Mouse (Mus musculus) kidney, postnatal 4 days (tissue): ENCODE measurements around the gene Cyp2u1.

Source experiments
- DNase-seq, 2 experiments: peaks; one replicate each; pipeline ENCODE4 v3.0.0; 2021; ENCODE audit warnings: mixed read lengths in 2 of 2

Cyp2u1 gene

GRCm38 (mm10) chr3:131303320-131303714 is 290 bp upstream of the Cyp2u1 start:
- no peak for DNase-seq

DNA sequence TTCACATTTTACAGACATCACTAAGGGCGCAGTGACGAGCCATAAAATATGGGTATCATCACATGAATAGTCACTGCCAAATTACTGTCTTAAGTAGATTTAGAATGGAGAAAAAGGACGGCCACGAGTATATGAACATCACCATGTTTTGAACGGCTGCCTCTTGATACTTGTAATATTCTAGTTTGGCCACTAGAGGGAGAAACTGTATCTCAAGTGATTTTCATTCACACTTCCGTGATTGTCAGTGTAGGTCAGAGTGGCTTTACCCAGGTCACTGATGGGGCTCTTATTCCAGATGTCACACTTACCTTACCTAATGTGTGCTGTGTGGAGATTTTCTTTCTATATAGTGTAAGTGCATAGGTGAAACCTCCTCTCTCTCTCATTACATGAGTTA is 3.1 kb downstream of the Cyp2u1 start:
- no peak for DNase-seq

GRCm38 (mm10) chr3:131299078-131299477 is 3.9 kb downstream of the Cyp2u1 start:
- no peak for DNase-seq

GRCm38 (mm10) chr3:131296893-131297292 is 6.1 kb downstream of the Cyp2u1 start:
- no peak for DNase-seq

DNA sequence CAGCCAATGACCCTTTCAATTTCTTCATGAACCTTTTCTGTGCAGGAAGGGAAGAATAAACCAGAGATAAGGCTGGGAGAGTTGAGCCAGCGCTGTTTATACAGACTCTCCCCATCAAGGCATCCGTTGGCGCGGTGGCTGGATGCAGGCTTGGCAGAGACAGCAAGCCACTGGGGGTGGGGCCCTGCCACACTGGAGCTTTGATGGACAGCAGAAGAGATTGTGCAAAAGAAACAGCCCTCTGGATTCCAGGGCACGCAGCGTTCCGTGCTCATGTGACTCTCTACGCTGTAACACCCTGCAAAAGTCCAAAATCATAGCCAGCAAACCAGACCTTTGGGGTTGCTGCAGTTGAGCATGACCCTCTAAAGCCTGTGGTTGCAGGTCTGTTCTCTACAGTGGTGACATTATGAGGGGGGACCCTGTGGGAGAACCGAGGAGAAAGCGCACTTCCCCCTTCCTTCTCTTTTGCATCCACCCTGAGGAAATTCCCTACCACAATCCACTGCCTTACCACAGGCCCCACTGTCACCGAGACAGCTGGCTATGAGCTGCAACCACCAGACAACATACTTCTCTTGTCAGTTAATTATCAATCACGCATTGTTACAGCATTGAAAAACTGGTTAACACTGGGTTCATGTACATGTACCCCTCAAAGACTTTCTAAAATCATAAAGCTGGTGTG is 7.4 kb downstream of the Cyp2u1 start:
- DNase-seq, result no peak

DNA sequence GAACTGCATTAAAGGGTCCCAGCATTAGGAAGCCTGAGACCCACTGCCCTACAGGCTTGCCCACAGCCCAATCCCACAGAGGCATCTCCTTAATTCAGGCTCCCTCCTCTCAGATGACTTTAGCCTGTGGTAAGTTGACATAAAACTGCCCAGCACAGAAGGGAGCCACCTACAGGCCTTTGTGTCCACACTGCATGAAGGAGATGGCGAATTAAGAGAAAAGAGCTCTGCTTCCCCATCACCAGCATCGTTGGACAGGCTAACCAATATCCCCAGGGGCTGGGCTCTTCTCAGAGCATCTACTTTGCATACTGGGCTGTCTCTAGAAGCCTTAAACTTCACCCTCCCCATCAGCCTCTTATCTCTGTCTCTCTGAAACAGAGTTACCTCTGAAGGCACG is 8.5 kb downstream of the Cyp2u1 start:
- DNase-seq, result no peak

GRCm38 (mm10) chr3:131292959-131293358 is 10.1 kb downstream of the Cyp2u1 start:
- no peak for DNase-seq

GRCm38 (mm10) chr3:131292349-131292748 is 10.7 kb downstream of the Cyp2u1 start:
- DNase-seq, result no peak

- no peak for DNase-seq
Measured at GRCm38 (mm10) chr3:131291890-131292289, 11.1 kb downstream of the Cyp2u1 start.

DNA sequence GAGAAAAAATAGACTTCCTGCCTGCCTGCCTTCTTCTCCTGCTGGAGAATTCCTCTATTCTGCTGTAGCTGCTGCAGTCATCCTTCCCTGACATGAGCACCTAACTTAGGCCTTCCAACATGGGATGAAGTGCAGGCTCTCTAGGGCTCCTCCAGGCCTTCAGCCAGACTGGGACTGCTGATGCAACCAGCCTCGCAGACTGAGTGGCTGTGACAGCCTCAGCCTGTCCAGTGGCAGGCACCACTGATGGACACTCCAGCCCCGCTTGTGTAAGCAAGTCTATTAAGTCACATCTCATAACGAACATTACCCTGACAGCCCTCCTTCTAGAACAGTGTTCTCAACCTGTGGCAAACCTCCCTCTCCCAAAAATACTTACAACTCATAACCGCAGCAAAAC is 28.9 kb downstream of the Cyp2u1 start:
- DNase-seq, result no peak

GRCm38 (mm10) chr3:131272374-131273100 is 30.5 kb downstream of the Cyp2u1 start:
- DNase-seq, result peak in 1 of 2 experiments; percentile 35

DNA sequence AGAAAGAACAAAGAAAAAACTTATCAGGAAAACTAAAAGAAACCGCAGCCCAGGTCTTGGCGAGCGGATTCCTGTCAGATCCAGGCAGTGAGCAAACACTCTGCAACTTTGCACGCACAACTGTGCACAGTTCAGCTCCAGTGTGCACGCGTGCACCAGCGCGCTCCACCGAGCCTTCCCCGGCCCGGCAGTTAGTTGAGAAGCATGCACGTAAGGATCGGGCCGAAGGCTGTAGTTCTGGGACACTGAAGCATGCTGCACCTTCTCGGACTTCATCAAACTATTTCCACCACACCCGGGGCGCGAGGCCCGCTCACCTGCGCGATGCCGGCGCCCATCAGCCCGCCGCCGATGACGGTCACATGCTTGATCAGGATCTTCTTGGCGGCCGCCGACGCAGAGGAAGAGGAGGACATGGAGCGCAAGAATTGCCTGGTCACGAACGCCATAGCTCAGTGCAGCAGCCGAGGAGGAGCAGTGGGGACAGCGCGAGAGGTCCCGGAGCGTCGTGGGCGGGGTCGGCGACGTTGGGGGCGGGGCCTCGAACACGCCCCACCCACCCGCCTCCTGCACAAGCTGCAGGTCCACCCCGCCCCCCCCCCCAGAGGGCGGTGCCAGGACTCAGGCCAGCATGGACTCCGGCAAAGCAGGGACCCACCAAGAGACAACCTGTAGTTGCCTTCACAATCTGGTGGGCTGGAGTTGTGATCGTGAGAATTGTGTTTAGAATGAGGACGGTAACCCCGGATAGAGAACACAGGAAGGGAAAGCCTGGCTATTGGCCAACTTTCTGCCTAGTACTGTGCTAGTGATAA is 31.3 kb downstream of the Cyp2u1 start, which contains the start of gene Hadh:
Gene Hadh (minus strand): TSS at position 543 of the 815 bp plus-strand sequence.
- peak; percentile 92 to 95 for DNase-seq

DNA sequence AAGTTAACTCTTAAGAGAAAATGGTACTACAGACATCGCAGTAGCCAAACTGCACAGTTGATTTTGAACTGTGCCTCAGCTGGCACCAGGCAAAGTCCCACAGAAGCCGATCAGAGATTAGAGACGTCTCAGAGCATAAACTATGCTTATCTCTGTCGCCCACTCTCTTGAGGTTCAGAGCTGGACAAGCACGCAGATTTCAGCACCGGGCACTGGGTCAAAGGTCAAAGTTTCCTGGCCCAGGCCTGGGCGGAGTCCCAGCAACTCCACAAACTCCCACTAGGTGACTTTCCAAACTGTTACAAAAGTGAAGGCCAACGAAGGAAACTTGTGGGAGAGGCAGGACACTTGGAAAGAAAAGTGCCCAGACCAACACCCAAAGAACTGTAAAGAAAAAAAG is 31.9 kb downstream of the Cyp2u1 start:
- peak; percentile 76 to 86 for DNase-seq

DNA sequence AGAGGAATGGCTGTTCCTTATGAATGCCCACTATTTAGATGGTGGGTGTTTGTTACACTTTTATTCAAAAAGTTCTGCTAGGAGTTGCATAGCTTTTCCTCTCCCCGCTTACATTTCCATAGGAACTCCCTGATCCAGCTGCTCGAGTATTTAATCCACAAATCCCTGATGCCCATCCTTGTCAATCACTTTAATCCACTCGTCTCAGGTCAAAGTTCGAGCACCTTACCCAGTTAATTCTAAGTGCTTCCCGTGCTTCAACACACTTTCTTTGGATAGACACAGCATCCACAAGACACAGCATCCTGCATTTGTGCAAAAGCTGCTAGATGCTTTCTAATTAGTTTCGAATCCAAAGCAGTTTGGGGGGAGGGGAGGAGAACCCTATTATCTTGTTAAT is 32.6 kb downstream of the Cyp2u1 start:
- DNase-seq, result no peak

DNA sequence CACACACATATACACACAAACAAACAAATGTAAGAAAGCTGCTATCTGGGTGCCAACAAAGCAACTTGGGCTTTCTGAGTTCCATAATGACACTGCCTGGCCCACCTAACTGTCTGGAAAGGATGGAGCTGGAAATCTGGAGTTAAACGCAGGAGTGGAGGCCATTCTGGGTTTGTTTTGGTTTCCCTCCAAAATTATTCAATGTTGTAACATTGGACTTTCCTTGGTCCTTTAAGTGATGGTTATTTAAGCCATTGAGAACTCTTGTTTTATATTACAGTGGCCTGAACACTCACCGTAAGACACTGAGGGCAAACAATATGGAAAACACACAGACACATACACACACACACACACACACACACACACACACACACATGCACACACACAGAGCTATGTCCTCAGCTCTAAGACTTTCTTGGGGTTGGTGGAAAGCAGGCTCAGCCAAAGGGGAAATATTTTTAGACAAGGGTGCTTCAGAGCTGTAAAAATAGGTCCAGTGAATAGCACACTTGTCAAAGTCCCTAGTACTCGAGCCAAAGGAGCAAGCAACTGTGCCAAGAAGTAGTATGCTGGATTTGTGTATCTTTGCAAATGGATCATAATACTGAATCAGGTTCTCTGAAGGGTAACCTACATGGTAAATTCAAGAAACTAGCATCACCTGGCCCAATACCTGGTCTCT is 36.5 kb downstream of the Cyp2u1 start:
- DNase-seq, result no peak

GRCm38 (mm10) chr3:131265516-131265915 is 37.5 kb downstream of the Cyp2u1 start:
- no peak for DNase-seq

DNA sequence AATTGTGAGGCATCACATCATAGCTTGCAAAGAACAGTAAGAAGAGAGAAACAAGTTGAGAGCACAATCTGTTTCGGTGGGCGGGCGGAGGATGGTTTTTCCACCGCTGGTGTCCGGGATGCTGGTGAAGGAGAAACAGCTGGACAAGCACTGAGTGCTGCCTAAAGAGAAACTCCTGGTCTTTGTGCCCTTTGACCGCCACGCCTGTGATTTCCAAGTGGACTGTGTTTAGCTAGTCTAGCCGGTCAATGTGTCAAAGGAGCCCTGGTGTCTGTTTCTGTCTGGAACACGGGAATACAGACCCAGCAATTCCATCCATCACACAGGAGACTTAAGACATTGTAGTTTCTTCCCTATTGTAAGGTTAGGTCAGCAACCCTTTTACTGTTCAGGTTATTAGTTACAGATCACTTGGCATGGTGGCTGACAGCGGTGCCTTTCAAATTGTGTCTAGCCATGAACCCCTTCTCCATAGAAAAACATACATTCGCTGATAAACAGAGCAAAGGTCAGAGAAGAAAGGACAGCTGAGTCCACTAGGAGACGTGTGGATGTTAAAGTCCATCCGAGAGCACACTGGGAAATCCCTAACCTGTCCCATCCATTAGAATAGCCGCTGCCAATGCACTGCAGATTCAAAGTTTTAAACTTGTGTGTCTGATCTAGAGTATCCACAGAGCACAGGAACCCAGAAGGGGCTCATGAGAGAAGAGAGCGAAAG is 39.1 kb downstream of the Cyp2u1 start:
- peak; percentile 35 to 66 for DNase-seq

DNA sequence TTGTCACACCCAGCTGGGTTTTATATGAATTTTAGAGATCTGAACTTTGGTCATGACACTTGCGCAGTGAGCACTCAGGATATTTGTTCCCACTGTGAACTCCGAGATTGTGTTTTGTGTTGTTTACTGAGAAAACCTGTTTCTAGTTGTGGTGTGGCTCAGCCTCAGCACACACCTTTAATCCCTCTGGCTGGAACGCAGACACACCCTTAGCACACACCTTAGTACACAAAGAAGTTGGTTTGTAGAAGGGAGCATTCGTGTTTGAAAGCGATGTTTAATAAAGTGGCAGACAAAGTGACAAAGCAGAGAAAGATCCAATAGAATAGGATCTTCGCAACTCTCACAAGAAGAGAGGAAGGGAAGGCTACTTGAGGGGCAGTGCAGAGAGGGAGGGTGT is 42.6 kb downstream of the Cyp2u1 start:
- DNase-seq, result no peak

DNA sequence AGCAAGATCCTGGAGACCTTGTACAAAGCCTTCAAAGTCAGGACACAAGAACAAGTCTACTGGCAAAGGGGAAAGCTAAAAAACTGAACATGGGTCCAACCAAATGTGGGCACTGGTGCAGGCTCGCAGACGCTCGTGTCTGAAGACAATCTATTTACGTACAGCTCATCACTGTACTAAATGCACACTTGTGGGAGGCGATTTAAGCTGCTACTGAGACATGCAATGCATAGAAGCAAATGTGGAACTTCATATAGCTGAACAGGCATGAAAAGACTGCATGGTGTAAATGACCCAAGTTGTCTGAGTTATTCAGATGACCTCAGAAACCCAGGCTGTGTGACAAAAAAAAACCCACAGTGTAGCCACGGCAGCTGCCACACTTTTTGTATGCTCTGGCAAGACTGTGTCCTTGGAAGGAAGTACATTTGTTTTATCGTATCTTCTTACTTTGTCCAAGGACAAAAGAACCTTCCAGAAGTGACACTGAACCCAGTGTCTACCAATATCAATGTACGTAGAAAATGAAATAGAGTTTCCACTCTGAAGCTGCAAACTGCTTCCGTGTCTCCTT is 43.5 kb downstream of the Cyp2u1 start:
- no peak for DNase-seq

- no peak for DNase-seq
Measured at GRCm38 (mm10) chr3:131258921-131259320, 44.1 kb downstream of the Cyp2u1 start.

DNA sequence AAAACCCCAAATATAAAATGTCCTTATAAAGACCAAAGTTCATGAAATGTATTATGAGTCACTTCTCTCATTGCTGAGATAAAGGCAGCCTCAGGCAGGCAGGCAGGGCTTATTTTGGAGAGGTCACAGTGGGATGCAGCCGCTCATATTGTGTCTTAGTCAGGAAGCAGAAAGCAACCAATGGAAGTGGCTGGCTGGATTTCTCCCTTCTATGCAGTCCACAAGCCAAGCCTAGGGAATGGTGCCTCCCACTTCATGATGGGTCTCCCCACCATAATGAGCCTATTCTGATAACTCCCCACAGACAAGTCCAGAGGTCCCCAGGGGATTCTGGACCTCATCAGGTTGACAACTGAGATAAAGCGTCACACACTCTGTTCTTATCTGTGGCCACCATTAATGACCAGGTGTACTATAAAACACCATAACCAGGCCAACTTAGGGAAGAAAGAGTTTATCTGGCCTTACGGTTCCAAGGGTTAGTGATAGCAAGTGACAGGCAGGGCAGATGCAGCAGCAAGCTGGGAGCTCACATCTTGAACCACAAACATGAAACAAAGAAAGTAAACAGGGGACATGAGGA is 47.5 kb downstream of the Cyp2u1 start:
- DNase-seq, result no peak
